Mouse (Mus musculus): ENCODE results near the gene Grm4. TPM values are rescaled to one million over a fixed set of nuclear protein-coding genes. Genes with fewer than 3 reads are reported as not detected.

Grm4 gene
- polyA plus RNA-seq, 1 experiment from 2014 or later, result 0.01 TPM

- DNase-seq (ENCODE audit: low read depth, low spot score) (no peak), ATAC-seq (no peak)
- POLR2A ChIA-PET, result no interaction called here
- CTCF ChIA-PET, result no interaction called here
- TF ChIP-seq CTCF (IDR thresholded peaks at IDR 0.05), result no peak
- in situ Hi-C loops (cut with MboI; ENCODE audit: low pct_unique_long_range_greater_than_20kb), result no loop called here
- peaks cover 16% of the 10 kb centered on the region for H3K27me3 ChIP-seq
Measured at GRCm38 (mm10) chr17:27488173-27488823, 32.9 kb downstream of the Grm4 start.

- POLR2A ChIA-PET, result no interaction called here
- DNase-seq (ENCODE audit: low read depth, low spot score) (no peak), ATAC-seq (no peak)
- in situ Hi-C loops (cut with MboI; ENCODE audit: low pct_unique_long_range_greater_than_20kb), result no loop called here
- peaks cover 18% of the 10 kb centered on the region for H3K27me3 ChIP-seq
- CTCF ChIA-PET, result no interaction called here
- no peak for TF ChIP-seq CTCF (IDR thresholded peaks at IDR 0.05)
Measured at GRCm38 (mm10) chr17:27485940-27486339, 35.3 kb downstream of the Grm4 start.

GRCm38 (mm10) chr17:27483571-27483970 lies 37.6 kb downstream of the Grm4 start:
- in situ Hi-C loops (cut with MboI; ENCODE audit: low pct_unique_long_range_greater_than_20kb), result no loop called here
- DNase-seq (ENCODE audit: low read depth, low spot score) (no peak), ATAC-seq (no peak)
- H3K27me3 ChIP-seq, result peaks cover 15% of the 10 kb centered on the region
- TF ChIP-seq CTCF (IDR thresholded peaks at IDR 0.05), result no peak
- CTCF ChIA-PET, result no interaction called here
- POLR2A ChIA-PET, result no interaction called here

- in situ Hi-C loops (cut with MboI; ENCODE audit: low pct_unique_long_range_greater_than_20kb), result no loop called here
- ChIA-PET CTCF (no interaction called here), POLR2A (no interaction called here)
- TF ChIP-seq CTCF (IDR thresholded peaks at IDR 0.05), result no peak
- ATAC-seq (no peak), DNase-seq (ENCODE audit: low read depth, low spot score) (no peak)
- H3K27me3 ChIP-seq, result peaks cover 11% of the 10 kb centered on the region
Measured at GRCm38 (mm10) chr17:27480143-27481103, 40.8 kb downstream of the Grm4 start.

- no peak for DNase-seq (ENCODE audit: low read depth, low spot score)
- in situ Hi-C loops (cut with MboI; ENCODE audit: low pct_unique_long_range_greater_than_20kb), result no loop called here
- CTCF ChIA-PET, result no interaction called here
- no peak for ATAC-seq
- POLR2A ChIA-PET, result no interaction called here
- TF ChIP-seq CTCF (IDR thresholded peaks at IDR 0.05), result no peak
- peaks cover 20% of the 10 kb centered on the region for H3K27me3 ChIP-seq
Measured at GRCm38 (mm10) chr17:27475650-27476049, 45.6 kb downstream of the Grm4 start.

GRCm38 (mm10) chr17:27466620-27467019 lies 54.6 kb downstream of the Grm4 start:
- in situ Hi-C loops (cut with MboI; ENCODE audit: low pct_unique_long_range_greater_than_20kb), result no loop called here
- no peak for TF ChIP-seq CTCF (IDR thresholded peaks at IDR 0.05)
- no peak for ATAC-seq
- H3K27me3 ChIP-seq, result no peaks in the 10 kb centered on the region
- no peak for DNase-seq (ENCODE audit: low read depth, low spot score)
- CTCF ChIA-PET, result no interaction called here
- POLR2A ChIA-PET, result no interaction called here

- no peak for TF ChIP-seq CTCF (IDR thresholded peaks at IDR 0.05)
- no peaks in the 10 kb centered on the region for H3K27me3 ChIP-seq
- ATAC-seq (no peak), DNase-seq (ENCODE audit: low read depth, low spot score) (no peak)
- POLR2A ChIA-PET, result no interaction called here
- CTCF ChIA-PET, result no interaction called here
- in situ Hi-C loops (cut with MboI; ENCODE audit: low pct_unique_long_range_greater_than_20kb), result no loop called here
Measured at GRCm38 (mm10) chr17:27465924-27466323, 55.3 kb downstream of the Grm4 start.

GRCm38 (mm10) chr17:27464327-27464962 lies 56.8 kb downstream of the Grm4 start:
- TF ChIP-seq CTCF (IDR thresholded peaks at IDR 0.05), result no peak
- ChIA-PET POLR2A (no interaction called here), CTCF (no interaction called here)
- peaks cover 6% of the 10 kb centered on the region for H3K27me3 ChIP-seq
- DNase-seq (ENCODE audit: low read depth, low spot score) (no peak), ATAC-seq (no peak)
- in situ Hi-C loops (cut with MboI; ENCODE audit: low pct_unique_long_range_greater_than_20kb), result no loop called here

- ChIA-PET CTCF (no interaction called here), POLR2A (no interaction called here)
- in situ Hi-C loops (cut with MboI; ENCODE audit: low pct_unique_long_range_greater_than_20kb), result no loop called here
- DNase-seq (ENCODE audit: low read depth, low spot score) (no peak), ATAC-seq (no peak)
- H3K27me3 ChIP-seq, result peaks cover 13% of the 10 kb centered on the region
- no peak for TF ChIP-seq CTCF (IDR thresholded peaks at IDR 0.05)
Measured at GRCm38 (mm10) chr17:27459979-27460378, 61.2 kb downstream of the Grm4 start.

GRCm38 (mm10) chr17:27459241-27459640 lies 62.0 kb downstream of the Grm4 start:
- in situ Hi-C loops (cut with MboI; ENCODE audit: low pct_unique_long_range_greater_than_20kb), result no loop called here
- ChIA-PET CTCF (no interaction called here), POLR2A (no interaction called here)
- peaks cover 13% of the 10 kb centered on the region for H3K27me3 ChIP-seq
- no peak for ATAC-seq
- TF ChIP-seq CTCF (IDR thresholded peaks at IDR 0.05), result no peak
- DNase-seq (ENCODE audit: low read depth, low spot score), result no peak

- no peak for DNase-seq (ENCODE audit: low read depth, low spot score)
- POLR2A ChIA-PET, result no interaction called here
- CTCF ChIA-PET, result no interaction called here
- peaks cover 13% of the 10 kb centered on the region for H3K27me3 ChIP-seq
- in situ Hi-C loops (cut with MboI; ENCODE audit: low pct_unique_long_range_greater_than_20kb), result no loop called here
- no peak for ATAC-seq
- no peak for TF ChIP-seq CTCF (IDR thresholded peaks at IDR 0.05)
Measured at GRCm38 (mm10) chr17:27457863-27458494, 63.2 kb downstream of the Grm4 start.
